Mouse (Mus musculus) E14TG2a.4 (cell line): ENCODE measurements around the gene Nrip3.

Experiments
- CTCF ChIP-seq: conservative IDR thresholded peaks from 2 replicates; pipeline ENCODE4 v1.5.1; 2014; ENCODE audit warnings: low read length
- NANOG ChIP-seq: IDR thresholded peaks from 2 replicates; pipeline ENCODE4 v1.6.1; 2014; ENCODE audit warnings: borderline replicate concordance, low read length, mixed read lengths
- POU5F1 ChIP-seq: IDR thresholded peaks from 2 replicates; pipeline ENCODE4 v1.6.1; 2014; ENCODE audit warnings: low read length, borderline replicate concordance

GRCm38 (mm10) chr7:109741703-109742102, 40.1 kb downstream of the Nrip3 start:
- TF ChIP-seq CTCF (no peak), NANOG (no peak), POU5F1 (no peak)
